Mouse (Mus musculus) hematopoietic stem cell, adult 5-6 weeks (primary cell): ENCODE measurements around the gene Pip. TPM values are rescaled to one million over a fixed set of nuclear protein-coding genes. Genes with fewer than 3 reads are reported as not detected.

Source experiments
- ATAC-seq, 2 experiments: fragments of 125-278 bp in 1 of 2; replicated peaks in 1 of 2; 2 replicates each; pipeline ENCODE4 v1.8.0; 2016 to 2017; ENCODE audit warnings: inconsistent platforms in 2 of 2, mild to moderate bottlenecking in 2 of 2, moderate number of reproducible peaks in 2 of 2, low read depth in 1 of 2, moderate TSS enrichment in 1 of 2; ENCODE audit not compliant: low FRiP score in 2 of 2, poor library complexity in 2 of 2, severe bottlenecking in 2 of 2, insufficient read depth in 1 of 2, low TSS enrichment in 1 of 2
- total RNA-seq: library from RNA; stranded (forward); fragments of 172-1452, 232-1000 nt; gene quantifications from 2 replicates; pipeline ENCODE4 v1.2.3, GENCODE M21; 2017

Gene Pip
- not detected in 2 replicates for total RNA-seq

- ATAC-seq = no peak
Measured at GRCm38 (mm10) chr6:41847235-41847634, at the start of gene Pip. Gene Pip (plus strand): TSS chr6:41847535.

- no peak for ATAC-seq
Measured at GRCm38 (mm10) chr6:41824086-41824485, 23.2 kb upstream of the Pip start.

GRCm38 (mm10) chr6:41829516-41829915 lies 17.8 kb upstream of the Pip start:
- ATAC-seq = no peak

GRCm38 (mm10) chr6:41852689-41853088 lies 5.4 kb downstream of the Pip start, which contains the start of gene Sval2:
Gene Sval2 (plus strand): TSS chr6:41852989.
- ATAC-seq = no peak

- no peak for ATAC-seq
Measured at GRCm38 (mm10) chr6:41864038-41864437, 16.7 kb downstream of the Pip start.

Other genes with a start within 250 kb of the Pip start
- gene Ephb6, start 242.1 kb upstream of the Pip start, total RNA-seq = 10.7 and 17.9 TPM in 2 replicates
- not detected in 2 replicates for gene Trpv6, start 211.1 kb upstream of the Pip start, total RNA-seq
- not detected in 2 replicates for gene Trpv5, start 166.8 kb upstream of the Pip start, total RNA-seq
- not detected in 2 replicates for gene Llcfc1, start 163.1 kb upstream of the Pip start, total RNA-seq
- 2.3 and 12.9 TPM in 2 replicates for gene Kel, start 143.2 kb upstream of the Pip start, total RNA-seq
- gene Olfr459, start 72.4 kb upstream of the Pip start, total RNA-seq = not detected in 2 replicates
- not detected in 2 replicates for gene Sval2, start 5.5 kb downstream of the Pip start, total RNA-seq
- gene Sval1, start 104.1 kb downstream of the Pip start, total RNA-seq = not detected in 2 replicates
- not detected in 2 replicates for gene Sval3, start 120.6 kb downstream of the Pip start, total RNA-seq
- not detected in 2 replicates for gene Sva, start 190.9 kb downstream of the Pip start, total RNA-seq